ENCODE assay signal across 16 mouse cellular contexts in genomic region chr4:149164150-149164549, GRCm38 (mm10). TPM values are rescaled to one million over a fixed set of nuclear protein-coding genes. Genes with fewer than 3 reads are reported as not detected.
DNase-seq lines count a peak whose midpoint lies in the region; ATAC-seq and TF ChIP-seq lines count a peak whose summit lies in the region.
"Had no signal": no experiment of that assay in that cellular context is flagged by ENCODE, and none has a peak within 500 bp of the region (broad histone marks: within the 10 kb centered on the region; RNA-seq: fewer than 3 reads in every experiment).

No protein-coding gene starts in this region.

- no peak for TF ChIP-seq POLR2A in small intestine, adult 2 months (IDR thresholded peaks at IDR 0.05; ENCODE audit: low read depth, low read length)

- no peak for ATAC-seq in forebrain, postnatal 0 days
- ATAC-seq in forebrain, embryonic 14.5 days = no peak
- ATAC-seq in liver, embryonic 14.5 days (ENCODE audit: insufficient read depth) = no peak
- no peak for ATAC-seq in liver, embryonic 12.5 days
- ATAC-seq in hindbrain, embryonic 11.5 days (ENCODE audit: low FRiP score) = no peak

- peak; percentile 19; the same call in 1 of the 2 replicates for TF ChIP-seq CTCF in forebrain, postnatal 0 days (IDR thresholded peaks at IDR 0.05; ENCODE audit: low read depth)
- TF ChIP-seq CTCF in liver, embryonic 14.5 days (IDR thresholded peaks at IDR 0.05; ENCODE audit: low read depth) = peak; percentile 31
- TF ChIP-seq CTCF in small intestine, adult 2 months (IDR thresholded peaks at IDR 0.05; ENCODE audit: extremely low read depth, insufficient read length, insufficient replicate concordance, low read depth, low read length) = peak; percentile 37; the same call in 1 of the 2 replicates

- no peaks in the 10 kb centered on the region for H3K27me3 ChIP-seq in forebrain, postnatal 0 days (ENCODE audit: insufficient read depth, low read length)
- H3K27me3 ChIP-seq in forebrain, embryonic 14.5 days (replicated peaks; ENCODE audit: control insufficient read depth, insufficient read depth, low read length) = no peaks in the 10 kb centered on the region
- H3K27me3 ChIP-seq in liver, embryonic 14.5 days (ENCODE audit: control insufficient read depth, insufficient read depth, low read length) = no peaks in the 10 kb centered on the region
- no peaks in the 10 kb centered on the region for H3K27me3 ChIP-seq in liver, embryonic 12.5 days (replicated peaks)
- H3K27me3 ChIP-seq in small intestine, adult 2 months (ENCODE audit: control insufficient read depth, insufficient read depth, low read length) = no peaks in the 10 kb centered on the region
- H3K27me3 ChIP-seq in hindbrain, embryonic 11.5 days (ENCODE audit: control insufficient read depth, insufficient read depth, low read length) = no peaks in the 10 kb centered on the region
- H3K27me3 ChIP-seq: hindbrain, embryonic 12.5 days had no signal

- TF ChIP-seq EP300 in liver, embryonic 14.5 days (IDR thresholded peaks at IDR 0.05; ENCODE audit: low read depth) = no peak

- H3K4me2 ChIP-seq in forebrain, postnatal 0 days (ENCODE audit: low read depth) = no peak overlapping the region
- H3K4me2 ChIP-seq in forebrain, embryonic 14.5 days (ENCODE audit: low read length) = no peak overlapping the region
- no peak overlapping the region for H3K4me2 ChIP-seq in liver, embryonic 14.5 days (ENCODE audit: low read depth)
- no peak overlapping the region; the same call in 1 of the 2 replicates for H3K4me2 ChIP-seq in liver, embryonic 12.5 days
- no peak overlapping the region for H3K4me2 ChIP-seq in hindbrain, embryonic 11.5 days (replicated peaks; ENCODE audit: low read depth, low read length)
- H3K4me2 ChIP-seq: hindbrain, embryonic 12.5 days had no signal

- H3K27ac ChIP-seq in forebrain, postnatal 0 days (ENCODE audit: low read depth, low read length) = no peak overlapping the region
- H3K27ac ChIP-seq in forebrain, embryonic 14.5 days (ENCODE audit: low read depth, low read length) = no peak overlapping the region
- no peak overlapping the region for H3K27ac ChIP-seq in liver, embryonic 14.5 days
- no peak overlapping the region for H3K27ac ChIP-seq in liver, embryonic 12.5 days
- no peak overlapping the region for H3K27ac ChIP-seq in small intestine, adult 2 months (ENCODE audit: insufficient read depth, low read depth, low read length)
- H3K27ac ChIP-seq in hindbrain, embryonic 11.5 days (ENCODE audit: low read depth, low read length) = no peak overlapping the region
- H3K27ac ChIP-seq: hindbrain, embryonic 12.5 days had no signal

- peaks cover 6% of the 10 kb centered on the region; the same call in 1 of the 2 replicates for H3K4me1 ChIP-seq in forebrain, postnatal 0 days (ENCODE audit: insufficient read depth)
- H3K4me1 ChIP-seq in forebrain, embryonic 14.5 days (ENCODE audit: control insufficient read depth, insufficient read depth, low read length) = no peaks in the 10 kb centered on the region
- peaks cover 4 to 12% of the 10 kb centered on the region in 2 experiments; a peak in 3 of 4 replicates for H3K4me1 ChIP-seq in liver, embryonic 14.5 days (replicated peaks; ENCODE audit: control insufficient read depth in 2 of 2, insufficient read depth in 2 of 2, low read length in 1 of 2)
- peaks cover 43% of the 10 kb centered on the region for H3K4me1 ChIP-seq in liver, embryonic 12.5 days
- peaks cover 9% of the 10 kb centered on the region; the same call in 1 of the 2 replicates for H3K4me1 ChIP-seq in small intestine, adult 2 months (ENCODE audit: control insufficient read depth, insufficient read depth, insufficient read length, low read length)
- no peaks in the 10 kb centered on the region for H3K4me1 ChIP-seq in hindbrain, embryonic 11.5 days (replicated peaks; ENCODE audit: control insufficient read depth, insufficient read depth, low read length)

- H3K9ac ChIP-seq in forebrain, postnatal 0 days = no peak overlapping the region
- no peak overlapping the region for H3K9ac ChIP-seq in forebrain, embryonic 14.5 days (ENCODE audit: low read length)
- H3K9ac ChIP-seq in liver, embryonic 14.5 days (replicated peaks) = no peak overlapping the region
- no peak overlapping the region for H3K9ac ChIP-seq in liver, embryonic 12.5 days
- no peak overlapping the region for H3K9ac ChIP-seq in hindbrain, embryonic 11.5 days (ENCODE audit: low read depth, low read length)
- H3K9ac ChIP-seq: hindbrain, embryonic 12.5 days had no signal

- no peak overlapping the region for H3K4me3 ChIP-seq in forebrain, postnatal 0 days (ENCODE audit: low read depth, low read length)
- H3K4me3 ChIP-seq in forebrain, embryonic 14.5 days (ENCODE audit: low read depth, low read length) = no peak overlapping the region
- H3K4me3 ChIP-seq in liver, embryonic 14.5 days (ENCODE audit: insufficient read depth in 1 of 2, low read depth in 2 of 2, low read length in 2 of 2) = no peak overlapping the region
- no peak overlapping the region for H3K4me3 ChIP-seq in liver, embryonic 12.5 days
- H3K4me3 ChIP-seq in small intestine, adult 2 months (ENCODE audit: low read depth, low read length) = no peak overlapping the region
- H3K4me3 ChIP-seq in hindbrain, embryonic 11.5 days (ENCODE audit: low read depth, low read length) = no peak overlapping the region
- H3K4me3 ChIP-seq: hindbrain, embryonic 12.5 days had no signal

- WGBS in forebrain, postnatal 0 days = 68% methylated on average over 5 of the region's 5 CpGs
- WGBS in forebrain, embryonic 14.5 days = 68% methylated on average over 5 of the region's 5 CpGs
- WGBS in liver, embryonic 14.5 days (ENCODE audit: insufficient replicate concordance) = 57% methylated on average over 5 of the region's 5 CpGs
- WGBS in liver, embryonic 12.5 days (ENCODE audit: insufficient replicate concordance) = 57% methylated on average over 5 of the region's 5 CpGs
- 30% methylated on average over 5 of the region's 5 CpGs for WGBS in small intestine, adult 2 months
- 81% methylated on average over 5 of the region's 5 CpGs for WGBS in hindbrain, embryonic 11.5 days

- DNase-seq in forebrain, postnatal 0 days = no peak
- DNase-seq in forebrain, embryonic 14.5 days (ENCODE audit: low spot score) = no peak
- no peak for DNase-seq in liver, embryonic 14.5 days (ENCODE audit: low read depth in 3 of 3, low spot score in 3 of 3)
- DNase-seq in ZHBTc4 (ENCODE audit: low read depth, low spot score) = peak; percentile 61
- DNase-seq in hindbrain, embryonic 11.5 days (ENCODE audit: low spot score) = no peak
- DNase-seq in layer of hippocampus, adult 9-11 months = no peak
- DNase-seq: adrenal gland, postnatal 25 days; cerebellum, adult 18-20 months; gastrocnemius, postnatal 36 days; right cerebral cortex, postnatal 4 days; thymus, postnatal 36 days had no signal

- peaks cover 36% of the 10 kb centered on the region for H3K36me3 ChIP-seq in forebrain, postnatal 0 days (ENCODE audit: insufficient read depth)
- H3K36me3 ChIP-seq in forebrain, embryonic 14.5 days (ENCODE audit: control insufficient read depth, insufficient read depth, low read length) = peaks cover 46% of the 10 kb centered on the region
- peaks cover 6% of the 10 kb centered on the region for H3K36me3 ChIP-seq in liver, embryonic 14.5 days (replicated peaks; ENCODE audit: control insufficient read depth, insufficient read depth, low read depth)
- peaks cover 64% of the 10 kb centered on the region for H3K36me3 ChIP-seq in liver, embryonic 12.5 days
- peaks cover 49% of the 10 kb centered on the region for H3K36me3 ChIP-seq in small intestine, adult 2 months (ENCODE audit: control insufficient read depth, insufficient read depth, low read length)
- H3K36me3 ChIP-seq in hindbrain, embryonic 11.5 days (ENCODE audit: control insufficient read depth, insufficient read depth, low read length) = peaks cover 3% of the 10 kb centered on the region; the same call in 1 of the 2 replicates

- no peaks in the 10 kb centered on the region for H3K9me3 ChIP-seq in forebrain, postnatal 0 days (ENCODE audit: low read length)
- no peaks in the 10 kb centered on the region for H3K9me3 ChIP-seq in forebrain, embryonic 14.5 days (replicated peaks; ENCODE audit: control insufficient read depth, low read length)
- H3K9me3 ChIP-seq in liver, embryonic 14.5 days (ENCODE audit: control insufficient read depth, low read length) = no peaks in the 10 kb centered on the region
- no peaks in the 10 kb centered on the region for H3K9me3 ChIP-seq in liver, embryonic 12.5 days (replicated peaks)
- no peaks in the 10 kb centered on the region for H3K9me3 ChIP-seq in hindbrain, embryonic 11.5 days (ENCODE audit: control insufficient read depth, low read length)
- H3K9me3 ChIP-seq: hindbrain, embryonic 12.5 days had no signal

RNA-seq across cellular contexts. Expression of gene Pgd, which starts 2.4 kb away (rescaled TPM):
- 24.1 and 24.8 TPM in 2 replicates for total RNA-seq in forebrain, postnatal 0 days (2014; rRNA removed)
- 79.8 and 86.0 TPM in 2 replicates for polyA plus RNA-seq in forebrain, postnatal 0 days (2015; fragmentation: Nextera tagmentation; extraction: Ambion mirVana)
- 46.7 and 48.1 TPM in 2 replicates for polyA plus RNA-seq in forebrain, embryonic 14.5 days (2014; fragmentation: Nextera tagmentation; extraction: Ambion mirVana)
- 41.8 and 44.6 TPM in 2 replicates for polyA plus RNA-seq in liver, embryonic 14.5 days (2012; rRNA removed)
- 23.2 and 25.5 TPM in 2 replicates for polyA plus RNA-seq in liver, embryonic 14.5 days (2014; fragmentation: Nextera tagmentation; extraction: Ambion mirVana)
- 88.5 and 91.3 TPM in 2 replicates for polyA plus RNA-seq in liver, embryonic 12.5 days (2016; fragmentation: Nextera tagmentation; extraction: Ambion mirVana)
- polyA plus RNA-seq in small intestine, adult 2 months (2012; rRNA removed) = 183 and 292 TPM in 2 replicates
- polyA plus RNA-seq in hindbrain, embryonic 11.5 days (2014; fragmentation: Nextera tagmentation; extraction: Ambion mirVana) = 45.5 and 49.4 TPM in 2 replicates

RNA-seq across cellular contexts. Expression of gene Cenps, which starts 26.7 kb away (rescaled TPM):
- 6.5 and 8.2 TPM in 2 replicates for total RNA-seq in forebrain, postnatal 0 days (2014; rRNA removed)
- 15.9 and 22.5 TPM in 2 replicates for polyA plus RNA-seq in forebrain, postnatal 0 days (2015; fragmentation: Nextera tagmentation; extraction: Ambion mirVana)
- polyA plus RNA-seq in forebrain, embryonic 14.5 days (2014; fragmentation: Nextera tagmentation; extraction: Ambion mirVana) = 24.4 and 29.2 TPM in 2 replicates
- polyA plus RNA-seq in liver, embryonic 14.5 days (2012; rRNA removed) = 7.6 and 12.3 TPM in 2 replicates
- polyA plus RNA-seq in liver, embryonic 14.5 days (2014; fragmentation: Nextera tagmentation; extraction: Ambion mirVana) = 17.3 and 18.0 TPM in 2 replicates
- polyA plus RNA-seq in liver, embryonic 12.5 days (2016; fragmentation: Nextera tagmentation; extraction: Ambion mirVana) = 23.2 and 25.9 TPM in 2 replicates
- polyA plus RNA-seq in small intestine, adult 2 months (2012; rRNA removed) = 0.77 and 1.9 TPM in 2 replicates
- 44.7 and 49.1 TPM in 2 replicates for polyA plus RNA-seq in hindbrain, embryonic 11.5 days (2014; fragmentation: Nextera tagmentation; extraction: Ambion mirVana)

RNA-seq across cellular contexts. Expression of gene Cort, which starts 37.6 kb away (rescaled TPM):
- total RNA-seq in forebrain, postnatal 0 days (2014; rRNA removed) = 4.5 and 7.5 TPM in 2 replicates
- polyA plus RNA-seq in forebrain, postnatal 0 days (2015; fragmentation: Nextera tagmentation; extraction: Ambion mirVana) = 7.8 and 10.9 TPM in 2 replicates
- 0.63 and 1.7 TPM in 2 replicates for polyA plus RNA-seq in forebrain, embryonic 14.5 days (2014; fragmentation: Nextera tagmentation; extraction: Ambion mirVana)
- polyA plus RNA-seq in liver, embryonic 14.5 days (2012; rRNA removed) = not detected in 2 replicates
- polyA plus RNA-seq in liver, embryonic 14.5 days (2014; fragmentation: Nextera tagmentation; extraction: Ambion mirVana) = not detected in 2 replicates
- 0.35 TPM in 1 of 2 replicates, not detected in the other for polyA plus RNA-seq in liver, embryonic 12.5 days (2016; fragmentation: Nextera tagmentation; extraction: Ambion mirVana)
- polyA plus RNA-seq in small intestine, adult 2 months (2012; rRNA removed) = not detected in 2 replicates
- polyA plus RNA-seq in hindbrain, embryonic 11.5 days (2014; fragmentation: Nextera tagmentation; extraction: Ambion mirVana) = 0.36 and 0.54 TPM in 2 replicates
- total RNA-seq: gastrocnemius, postnatal 36 days; megakaryocyte-erythroid progenitor cell, adult 5-6 weeks had no signal
- polyA plus RNA-seq: kidney, embryonic 14.5 days had no signal
